8 mouse cellular contexts compared by ENCODE assay signal in the genomic region with DNA sequence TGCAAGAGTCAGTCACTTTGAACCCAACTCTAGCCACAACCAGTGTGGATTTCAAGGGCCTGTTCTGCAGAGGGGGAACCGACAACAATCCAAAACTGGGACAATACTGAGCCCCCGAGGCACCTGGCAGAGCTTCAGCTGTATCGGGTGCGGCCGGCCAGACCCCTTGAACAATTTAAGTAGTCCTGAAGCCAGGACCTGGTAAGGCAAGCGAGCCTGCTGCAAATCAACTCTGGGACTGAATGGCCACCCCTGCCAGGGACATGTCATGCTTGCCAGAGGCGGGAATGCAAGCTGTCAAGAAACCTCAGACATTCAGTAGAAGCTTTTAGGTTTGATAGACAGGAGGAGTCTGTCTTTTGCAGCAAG. TPM values are rescaled to one million over a fixed set of nuclear protein-coding genes. Genes with fewer than 3 reads are reported as not detected.
DNase-seq lines count a peak whose midpoint lies in the region; ATAC-seq and TF ChIP-seq lines count a peak whose summit lies in the region.

No protein-coding gene starts in this region.

- no peaks in the 10 kb centered on the region for H3K36me3 ChIP-seq in forebrain, embryonic 16.5 days (ENCODE audit: control insufficient read depth, insufficient read depth)
- H3K36me3 ChIP-seq in limb, embryonic 10.5 days, result no peaks in the 10 kb centered on the region
- no peaks in the 10 kb centered on the region for H3K36me3 ChIP-seq in small intestine, adult 2 months (ENCODE audit: control insufficient read depth, insufficient read depth, low read length)

- peak; percentile 49 for DNase-seq in left cerebral cortex, postnatal 4 days
- DNase-seq in left cerebral cortex, adult 8-10 months (ENCODE audit: low spot score in 2 of 2), result no peak
- DNase-seq in cerebellum, adult 11-12 months, result peak; percentile 62
- peak; percentile 45 for DNase-seq in limb, embryonic 10.5 days (ENCODE audit: low spot score)
- DNase-seq in left cerebral cortex, postnatal 14 days (ENCODE audit: low spot score in 2 of 2), result no peak
- DNase-seq in gastrocnemius, postnatal 25 days, result no peak

- H3K4me2 ChIP-seq in forebrain, embryonic 16.5 days (ENCODE audit: low read length), result peak overlapping the region; percentile 91

- no peak for TF ChIP-seq POLR2A in small intestine, adult 2 months (IDR thresholded peaks at IDR 0.05; ENCODE audit: low read depth, low read length)

- peak overlapping the region; percentile 93 for H3K27ac ChIP-seq in forebrain, embryonic 16.5 days (ENCODE audit: low read length)
- H3K27ac ChIP-seq in limb, embryonic 10.5 days, result no peak overlapping the region
- no peak overlapping the region for H3K27ac ChIP-seq in small intestine, adult 2 months (ENCODE audit: insufficient read depth, low read depth, low read length)

- H3K9ac ChIP-seq in forebrain, embryonic 16.5 days (replicated peaks; ENCODE audit: low read depth, low read length), result peak overlapping the region; percentile 98

- peaks cover 52% of the 10 kb centered on the region for H3K4me1 ChIP-seq in forebrain, embryonic 16.5 days (replicated peaks; ENCODE audit: control insufficient read depth, insufficient read depth, low read length)
- H3K4me1 ChIP-seq in limb, embryonic 10.5 days, result peaks cover 65% of the 10 kb centered on the region
- no peaks in the 10 kb centered on the region; the same call in 1 of the 2 replicates for H3K4me1 ChIP-seq in small intestine, adult 2 months (ENCODE audit: control insufficient read depth, insufficient read depth, insufficient read length, low read length)

- no peak for TF ChIP-seq CTCF in small intestine, adult 2 months (IDR thresholded peaks at IDR 0.05; ENCODE audit: extremely low read depth, insufficient read length, insufficient replicate concordance, low read depth, low read length)

- intact Hi-C loops in left cerebral cortex, postnatal 4 days (cut with DNase I), result loop anchor here (5.0 to 10.0 kb wide), 4 partner anchors 47 to 617 kb away; no protein-coding TSS in a partner anchor
- intact Hi-C loops in left cerebral cortex, postnatal 14 days (cut with DNase I), result loop anchor here (5.0 to 10.0 kb wide), 5 partner anchors 47 to 617 kb away; no protein-coding TSS in a partner anchor

- no peaks in the 10 kb centered on the region for H3K27me3 ChIP-seq in forebrain, embryonic 16.5 days (replicated peaks; ENCODE audit: control insufficient read depth, insufficient read depth, low read length)
- H3K27me3 ChIP-seq in limb, embryonic 10.5 days (ENCODE audit: low read depth, poor library complexity, severe bottlenecking), result peaks cover 15% of the 10 kb centered on the region
- H3K27me3 ChIP-seq in small intestine, adult 2 months (ENCODE audit: control insufficient read depth, insufficient read depth, low read length), result peaks cover 20% of the 10 kb centered on the region

- H3K9me3 ChIP-seq in forebrain, embryonic 16.5 days (ENCODE audit: control insufficient read depth, low read length), result no peaks in the 10 kb centered on the region
- no peaks in the 10 kb centered on the region for H3K9me3 ChIP-seq in limb, embryonic 10.5 days (replicated peaks)

- 3% methylated on average over 7 of the region's 7 CpGs for WGBS in forebrain, embryonic 16.5 days
- WGBS in limb, embryonic 10.5 days, result 35% methylated on average over 7 of the region's 7 CpGs
- WGBS in small intestine, adult 2 months, result 24% methylated on average over 7 of the region's 7 CpGs

- H3K4me3 ChIP-seq in forebrain, embryonic 16.5 days (replicated peaks; ENCODE audit: low read length), result peak overlapping the region; percentile 77
- H3K4me3 ChIP-seq in limb, embryonic 10.5 days, result peak overlapping the region; percentile 87
- peak overlapping the region; percentile 38 for H3K4me3 ChIP-seq in small intestine, adult 2 months (ENCODE audit: low read depth, low read length)

- ATAC-seq in forebrain, embryonic 16.5 days, result no peak

RNA-seq across cellular contexts. Expression of a gene that starts 1.2 kb away (rescaled TPM):
- 10 to 100 TPM; 51.7 to 53.0 TPM for total RNA-seq in left cerebral cortex, postnatal 4 days (2021)
- total RNA-seq in left cerebral cortex, adult 8-10 months (2022), result 10 to 100 TPM; 53.0 to 67.6 (median 60.4) TPM
- polyA plus RNA-seq in forebrain, embryonic 16.5 days (2015; fragmentation: Nextera tagmentation; extraction: Ambion mirVana), result 12.5 and 15.7 TPM in 2 replicates
- 0.69 and 1.2 TPM in 2 replicates for polyA plus RNA-seq in limb, embryonic 10.5 days (2016; fragmentation: Nextera tagmentation; extraction: Ambion mirVana)
- polyA plus RNA-seq in small intestine, adult 2 months (2012; rRNA removed), result 2.0 and 2.7 TPM in 2 replicates
- total RNA-seq in left cerebral cortex, postnatal 14 days (2021), result 10 to 100 TPM; 56.0 to 66.2 TPM
- total RNA-seq in gastrocnemius, postnatal 25 days (2021), result 10 to 100 TPM; 12.6 to 19.4 TPM

Comparison
In these comparisons a context has a peak if more than half of its experiments do, and no peak if none do; other contexts are left out.
1. DNase-seq: peak in left cerebral cortex, postnatal 4 days (single experiment), cerebellum, adult 11-12 months (single experiment) and limb, embryonic 10.5 days (single experiment); none in left cerebral cortex, adult 8-10 months (0 of 2), left cerebral cortex, postnatal 14 days (0 of 2) and gastrocnemius, postnatal 25 days (single experiment).
2. Peak in every context shown above with its lines, with median percentiles within 50 percentile points of each other: H3K4me3 ChIP-seq.